Mouse (Mus musculus): ENCODE data around the gene Gm49378. TPM values are rescaled to one million over a fixed set of nuclear protein-coding genes. Genes with fewer than 3 reads are reported as not detected.
A peak's percentile ranks its signal among the peaks of the same experiment; 100 is the strongest.

The Gm49378 gene
- polyA plus RNA-seq, 1 experiment from 2014 or later = 0.59 TPM

GRCm38 (mm10) chr14:55616844-55617243 is 20.9 kb downstream of the Gm49378 start:
- WGBS = 84% methylated on average over 2 of the region's 2 CpGs
- Histone ChIP-seq H3K9ac (ENCODE audit: low read length) (no peak overlapping the region), H3K27ac (ENCODE audit: low read length) (no peak overlapping the region), H3K4me3 (ENCODE audit: low read length) (no peak overlapping the region), H3K9me3 (replicated peaks; ENCODE audit: control insufficient read depth, low read length) (no peaks in the 10 kb centered on the region), H3K36me3 (ENCODE audit: control insufficient read depth, insufficient read depth) (no peaks in the 10 kb centered on the region), H3K27me3 (ENCODE audit: control insufficient read depth, insufficient read depth, low read length) (no peaks in the 10 kb centered on the region), H3K4me1 (ENCODE audit: control insufficient read depth, insufficient read depth, low read length) (peaks cover 10% of the 10 kb centered on the region), H3K4me2 (ENCODE audit: low read depth, low read length) (no peak overlapping the region)
- ATAC-seq (replicated peaks; ENCODE audit: extremely low read depth, insufficient read depth, low FRiP score) = no peak

GRCm38 (mm10) chr14:55615876-55616275 is 21.8 kb downstream of the Gm49378 start:
- Histone ChIP-seq H3K27me3 (ENCODE audit: control insufficient read depth, insufficient read depth, low read length) (no peaks in the 10 kb centered on the region), H3K4me1 (ENCODE audit: control insufficient read depth, insufficient read depth, low read length) (peaks cover 10% of the 10 kb centered on the region), H3K9me3 (replicated peaks; ENCODE audit: control insufficient read depth, low read length) (no peaks in the 10 kb centered on the region), H3K36me3 (ENCODE audit: control insufficient read depth, insufficient read depth) (no peaks in the 10 kb centered on the region), H3K9ac (ENCODE audit: low read length) (no peak overlapping the region), H3K27ac (ENCODE audit: low read length) (no peak overlapping the region), H3K4me3 (ENCODE audit: low read length) (no peak overlapping the region), H3K4me2 (ENCODE audit: low read depth, low read length) (no peak overlapping the region)
- ATAC-seq (replicated peaks; ENCODE audit: extremely low read depth, insufficient read depth, low FRiP score) = no peak
- 53% methylated on average over 2 of the region's 2 CpGs for WGBS

GRCm38 (mm10) chr14:55614565-55615178 is 23.0 kb downstream of the Gm49378 start:
- 64% methylated on average over 7 of the region's 7 CpGs for WGBS
- H3K27ac ChIP-seq (ENCODE audit: low read length) = no peak overlapping the region
- ATAC-seq (replicated peaks; ENCODE audit: extremely low read depth, insufficient read depth, low FRiP score) = no peak
- H3K36me3 ChIP-seq (ENCODE audit: control insufficient read depth, insufficient read depth) = 0 out of 2 replicates have a peak, but pooled peaks cover 2% of the 10 kb centered on the region
- no peak overlapping the region for H3K4me3 ChIP-seq (ENCODE audit: low read length)
- no peaks in the 10 kb centered on the region for H3K9me3 ChIP-seq (replicated peaks; ENCODE audit: control insufficient read depth, low read length)
- H3K9ac ChIP-seq (ENCODE audit: low read length) = no peak overlapping the region
- no peak overlapping the region for H3K4me2 ChIP-seq (ENCODE audit: low read depth, low read length)
- peaks cover 10% of the 10 kb centered on the region for H3K4me1 ChIP-seq (ENCODE audit: control insufficient read depth, insufficient read depth, low read length)
- H3K27me3 ChIP-seq (ENCODE audit: control insufficient read depth, insufficient read depth, low read length) = no peaks in the 10 kb centered on the region

GRCm38 (mm10) chr14:55613346-55613745 is 24.3 kb downstream of the Gm49378 start:
- Histone ChIP-seq H3K4me2 (ENCODE audit: low read depth, low read length) (no peak overlapping the region), H3K9me3 (replicated peaks; ENCODE audit: control insufficient read depth, low read length) (no peaks in the 10 kb centered on the region), H3K36me3 (ENCODE audit: control insufficient read depth, insufficient read depth) (peaks cover 14% of the 10 kb centered on the region; the same call in 1 of the 2 replicates), H3K4me1 (ENCODE audit: control insufficient read depth, insufficient read depth, low read length) (peaks cover 7% of the 10 kb centered on the region), H3K9ac (ENCODE audit: low read length) (no peak overlapping the region), H3K27ac (ENCODE audit: low read length) (no peak overlapping the region), H3K27me3 (ENCODE audit: control insufficient read depth, insufficient read depth, low read length) (no peaks in the 10 kb centered on the region), H3K4me3 (ENCODE audit: low read length) (no peak overlapping the region)
- WGBS = 38% methylated on average over 6 of the region's 6 CpGs
- ATAC-seq (replicated peaks; ENCODE audit: extremely low read depth, insufficient read depth, low FRiP score) = no peak

DNA sequence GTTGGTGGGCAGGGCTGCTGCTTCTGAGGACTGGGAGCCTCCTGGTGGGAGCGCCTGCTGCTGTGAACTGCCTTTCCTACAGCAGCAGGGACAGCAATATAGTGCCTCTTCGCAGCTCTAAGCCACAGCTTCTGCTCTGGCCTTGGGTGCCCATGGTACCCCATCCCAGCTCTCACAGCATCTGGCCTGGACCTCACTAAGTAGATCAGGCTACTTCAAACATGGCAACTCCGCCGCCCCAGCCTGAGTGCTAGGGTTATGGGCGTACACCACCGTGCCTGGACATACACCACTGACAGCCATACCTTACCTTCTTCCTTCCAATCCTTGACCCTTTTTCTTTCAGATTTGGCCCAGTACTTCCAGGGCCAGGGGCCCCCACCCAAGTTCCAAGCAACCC is 29.4 kb downstream of the Gm49378 start:
- H3K4me3 ChIP-seq (ENCODE audit: low read length) = no peak overlapping the region
- H3K4me1 ChIP-seq (ENCODE audit: control insufficient read depth, insufficient read depth, low read length) = peaks cover 5% of the 10 kb centered on the region
- no peak overlapping the region for H3K27ac ChIP-seq (ENCODE audit: low read length)
- H3K36me3 ChIP-seq (ENCODE audit: control insufficient read depth, insufficient read depth) = peaks cover 34% of the 10 kb centered on the region
- no peak for ATAC-seq (replicated peaks; ENCODE audit: extremely low read depth, insufficient read depth, low FRiP score)
- H3K9ac ChIP-seq (ENCODE audit: low read length) = no peak overlapping the region
- H3K27me3 ChIP-seq (ENCODE audit: control insufficient read depth, insufficient read depth, low read length) = no peaks in the 10 kb centered on the region
- no peaks in the 10 kb centered on the region for H3K9me3 ChIP-seq (replicated peaks; ENCODE audit: control insufficient read depth, low read length)
- WGBS = 93% methylated on average over 6 of the region's 6 CpGs
- H3K4me2 ChIP-seq (ENCODE audit: low read depth, low read length) = no peak overlapping the region

DNA sequence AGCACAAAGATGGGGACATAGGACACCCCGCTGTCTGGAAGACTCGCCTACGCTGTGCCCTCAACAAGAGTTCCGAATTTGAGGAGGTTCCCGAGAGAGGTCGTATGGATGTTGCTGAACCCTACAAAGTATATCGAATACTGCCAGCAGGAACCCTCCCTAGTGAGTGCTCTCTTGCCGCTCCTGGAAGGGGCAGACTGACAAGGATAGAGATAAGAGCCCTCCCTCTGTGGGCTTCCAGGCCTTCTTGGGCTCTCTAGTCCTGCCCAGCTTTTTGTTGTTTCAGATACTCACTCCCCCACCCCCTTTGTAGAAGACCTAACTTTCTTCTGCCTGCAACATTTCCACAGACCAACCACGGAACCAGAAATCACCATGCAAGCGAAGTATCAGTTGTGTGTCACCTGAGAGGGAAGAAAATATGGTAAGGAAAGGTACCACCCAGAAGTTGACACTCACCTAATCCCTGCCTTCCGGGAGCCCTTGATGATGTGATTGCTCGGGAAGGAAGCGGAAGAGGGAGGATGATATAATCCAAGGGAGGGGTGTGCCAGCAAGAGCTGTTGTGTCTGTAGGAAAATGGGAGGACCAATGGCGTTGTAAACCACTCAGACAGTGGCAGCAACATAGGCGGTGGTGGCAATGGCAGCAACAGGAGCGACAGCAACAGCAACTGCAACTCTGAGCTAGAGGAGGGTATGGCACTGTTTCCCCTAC is 31.8 kb downstream of the Gm49378 start:
- Histone ChIP-seq H3K4me2 (ENCODE audit: low read depth, low read length) (no peak overlapping the region), H3K27ac (ENCODE audit: low read length) (no peak overlapping the region), H3K4me3 (ENCODE audit: low read length) (no peak overlapping the region), H3K9ac (ENCODE audit: low read length) (no peak overlapping the region), H3K36me3 (ENCODE audit: control insufficient read depth, insufficient read depth) (peaks cover 51% of the 10 kb centered on the region), H3K4me1 (ENCODE audit: control insufficient read depth, insufficient read depth, low read length) (peaks cover 5% of the 10 kb centered on the region), H3K9me3 (replicated peaks; ENCODE audit: control insufficient read depth, low read length) (no peaks in the 10 kb centered on the region), H3K27me3 (ENCODE audit: control insufficient read depth, insufficient read depth, low read length) (no peaks in the 10 kb centered on the region)
- WGBS = 82% methylated on average over 16 of the region's 16 CpGs
- no peak for ATAC-seq (replicated peaks; ENCODE audit: extremely low read depth, insufficient read depth, low FRiP score)

GRCm38 (mm10) chr14:55604823-55605222 is 32.9 kb downstream of the Gm49378 start:
- no peak for ATAC-seq (replicated peaks; ENCODE audit: extremely low read depth, insufficient read depth, low FRiP score)
- Histone ChIP-seq H3K4me1 (ENCODE audit: control insufficient read depth, insufficient read depth, low read length) (peaks cover 5% of the 10 kb centered on the region), H3K9me3 (replicated peaks; ENCODE audit: control insufficient read depth, low read length) (no peaks in the 10 kb centered on the region), H3K27ac (ENCODE audit: low read length) (no peak overlapping the region; the same call in 1 of the 2 replicates), H3K36me3 (ENCODE audit: control insufficient read depth, insufficient read depth) (peaks cover 53% of the 10 kb centered on the region), H3K9ac (ENCODE audit: low read length) (no peak overlapping the region), H3K27me3 (ENCODE audit: control insufficient read depth, insufficient read depth, low read length) (no peaks in the 10 kb centered on the region), H3K4me3 (ENCODE audit: low read length) (peak overlapping the region; percentile 62), H3K4me2 (ENCODE audit: low read depth, low read length) (peak overlapping the region; percentile 80)
- WGBS = 92% methylated on average over 11 of the region's 11 CpGs

GRCm38 (mm10) chr14:55603633-55604576 is 33.8 kb downstream of the Gm49378 start:
- Histone ChIP-seq H3K27me3 (ENCODE audit: control insufficient read depth, insufficient read depth, low read length) (no peaks in the 10 kb centered on the region), H3K4me2 (ENCODE audit: low read depth, low read length) (peak overlapping the region; percentile 80), H3K9me3 (replicated peaks; ENCODE audit: control insufficient read depth, low read length) (no peaks in the 10 kb centered on the region), H3K27ac (ENCODE audit: low read length) (peak overlapping the region; percentile 88), H3K4me3 (ENCODE audit: low read length) (peak overlapping the region; percentile 62), H3K36me3 (ENCODE audit: control insufficient read depth, insufficient read depth) (peaks cover 53% of the 10 kb centered on the region), H3K9ac (ENCODE audit: low read length) (peak overlapping the region; percentile 76), H3K4me1 (ENCODE audit: control insufficient read depth, insufficient read depth, low read length) (peaks cover 5% of the 10 kb centered on the region)
- ATAC-seq (replicated peaks; ENCODE audit: extremely low read depth, insufficient read depth, low FRiP score) = peak; percentile 90
- 15% methylated on average over 19 of the region's 19 CpGs for WGBS
